Mouse (Mus musculus) liver, adult 2 months (tissue): ENCODE data around the gene Heatr5a. TPM values are rescaled to one million over a fixed set of nuclear protein-coding genes. Genes with fewer than 3 reads are reported as not detected.

Experiments used
- DNase-seq: peaks from one replicate; pipeline ENCODE4 v3.0.0-alpha.2; 2011; ENCODE audit warnings: low read depth, low spot score; ENCODE audit errors: extremely low read depth
- H3K27ac ChIP-seq: fragments of 200-500 bp; replicated peaks from 2 replicates; pipeline ENCODE4 v1.5.1; 2012; ENCODE audit warnings: low read depth, mild to moderate bottlenecking, control low read depth, inconsistent platforms, low read length; ENCODE audit not compliant: insufficient read depth
- H3K27me3 ChIP-seq: fragments of 200-500 bp; 2 replicates; pipeline ENCODE4 v1.6.1; 2012; ENCODE audit warnings: mild to moderate bottlenecking, moderate library complexity, low read length, inconsistent platforms; ENCODE audit not compliant: control insufficient read depth, insufficient read depth
- H3K36me3 ChIP-seq: fragments of 200-500 bp; 2 replicates; pipeline ENCODE4 v1.6.1; 2012; ENCODE audit warnings: low read length, inconsistent platforms; ENCODE audit not compliant: control insufficient read depth, insufficient read depth
- H3K4me1 ChIP-seq: fragments of 200-500 bp; 2 replicates; pipeline ENCODE4 v1.6.1; 2011; ENCODE audit warnings: low read length; ENCODE audit not compliant: control insufficient read depth, insufficient read depth
- H3K4me3 ChIP-seq: fragments of 200-500 bp; 2 replicates; pipeline ENCODE4 v1.5.1; 2011; ENCODE audit warnings: low read depth, mild to moderate bottlenecking, control low read depth, low read length, moderate library complexity; ENCODE audit not compliant: insufficient read depth
- H3K79me2 ChIP-seq: fragments of 200-500 bp; 2 replicates; pipeline ENCODE4 v1.6.1; 2012; ENCODE audit warnings: inconsistent platforms, mild to moderate bottlenecking, low read length, moderate library complexity; ENCODE audit not compliant: control insufficient read depth, insufficient read depth
- H3K9ac ChIP-seq: fragments of 200-500 bp; 2 replicates; pipeline ENCODE4 v1.6.1; 2012; ENCODE audit warnings: low read depth, mild to moderate bottlenecking, control low read depth, inconsistent platforms, low read length
- CTCF ChIP-seq: fragments of 200-500 bp; IDR thresholded peaks from 2 replicates; pipeline ENCODE4 v1.5.1; 2011; ENCODE audit warnings: low read depth, low read length, control low read depth
- POLR2A ChIP-seq: fragments of 200-500 bp; IDR thresholded peaks from 2 replicates; pipeline ENCODE4 v1.6.1; 2011; ENCODE audit warnings: low read length, control low read depth; ENCODE audit not compliant: insufficient read depth; ENCODE audit errors: extremely low read depth
- WGBS: fragments of 180-500 bp; shearing (Covaris S2); methylation state at CpG from one replicate; pipeline ENCODE4 v1.1.7; 2018; 5-methylcytosine and 5-hydroxymethylcytosine counted together
- polyA plus RNA-seq: library from polyadenylated mRNA; depleted of rRNA; stranded (reverse); fragments of >200 nt; gene quantifications from 2 replicates; pipeline ENCODE4 v1.2.3, GENCODE M21; 2012
- total RNA-seq: library from RNA; depleted of rRNA; stranded (reverse); fragments of >200 nt; gene quantifications from 2 replicates; pipeline ENCODE4 v1.2.3, GENCODE M21; 2014

The Heatr5a gene
- total and polyA plus RNA-seq, 2 experiments, result 8.1 to 9.1 TPM

DNA sequence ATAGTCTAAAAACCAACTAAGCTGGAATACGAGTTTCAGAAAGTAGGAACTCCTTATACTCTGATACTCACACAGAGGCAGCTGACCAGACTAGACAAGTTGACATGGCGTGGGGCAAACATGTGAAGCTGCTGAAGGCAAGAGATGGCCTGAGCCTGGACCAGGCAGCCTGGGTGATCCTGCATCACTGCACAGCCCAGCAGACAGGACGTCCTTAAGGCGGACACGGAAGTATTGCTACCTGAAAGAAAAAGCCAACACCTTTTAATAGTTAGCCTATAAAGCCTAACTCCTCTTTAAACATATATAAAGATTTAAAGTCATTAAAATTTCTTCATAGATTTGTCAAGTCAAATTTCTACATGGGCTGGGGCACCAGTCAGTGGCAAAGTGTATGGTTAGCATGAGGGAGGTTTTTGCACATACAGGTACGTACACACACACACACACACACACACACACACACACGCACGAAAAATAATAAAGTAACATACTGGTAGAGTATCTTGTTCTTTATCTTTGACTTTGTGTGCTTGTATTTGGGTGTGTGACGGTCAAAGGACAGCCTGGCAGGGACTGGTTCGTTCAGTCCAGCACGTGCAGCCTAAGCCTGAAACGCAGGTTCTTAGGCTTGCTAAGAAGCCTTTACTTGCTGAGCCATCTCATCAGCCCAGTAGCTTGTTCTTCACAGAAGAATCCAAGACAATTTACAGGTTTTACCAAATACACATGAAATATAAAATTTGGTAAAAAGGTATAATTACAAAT is 56.0 kb downstream of the Heatr5a start:
- Histone ChIP-seq H3K36me3 (peaks cover 22% of the 10 kb centered on the region), H3K27ac (no peak overlapping the region), H3K79me2 (no peaks in the 10 kb centered on the region), H3K4me3 (no peak overlapping the region), H3K9ac (no peak overlapping the region), H3K27me3 (no peaks in the 10 kb centered on the region), H3K4me1 (no peaks in the 10 kb centered on the region)
- WGBS, result 95% methylated on average over 12 of the region's 12 CpGs
- no peak for DNase-seq
- no peak for TF ChIP-seq CTCF

GRCm38 (mm10) chr12:51909202-51909601 is 61.9 kb downstream of the Heatr5a start:
- Histone ChIP-seq H3K4me3 (no peak overlapping the region), H3K79me2 (no peaks in the 10 kb centered on the region), H3K27ac (no peak overlapping the region), H3K36me3 (peaks cover 23% of the 10 kb centered on the region), H3K4me1 (no peaks in the 10 kb centered on the region), H3K27me3 (no peaks in the 10 kb centered on the region), H3K9ac (no peak overlapping the region)
- no peak for DNase-seq
- TF ChIP-seq POLR2A, result no peak
- TF ChIP-seq CTCF, result no peak
- WGBS, result 85% methylated on average over 5 of the region's 5 CpGs

DNA sequence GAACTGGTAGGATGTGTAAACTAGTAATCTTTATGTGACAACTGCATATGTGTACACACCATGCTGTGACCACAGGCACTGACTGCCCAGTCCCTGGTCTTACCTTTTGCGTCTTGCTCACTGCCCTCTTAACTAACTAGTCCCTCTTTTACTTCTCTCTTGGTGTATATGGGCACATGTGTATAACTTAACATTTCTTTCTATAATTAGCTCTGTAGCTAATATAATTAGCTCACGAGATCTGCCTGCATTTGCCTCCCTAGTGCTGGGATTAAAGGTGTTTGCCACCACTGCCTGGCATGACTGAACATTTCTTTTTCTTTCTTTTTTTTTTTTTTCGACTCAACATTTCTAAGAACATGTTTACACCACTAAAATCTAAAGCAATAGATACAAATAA is 63.6 kb downstream of the Heatr5a start:
- Histone ChIP-seq H3K4me3 (no peak overlapping the region), H3K36me3 (peaks cover 15% of the 10 kb centered on the region), H3K4me1 (no peaks in the 10 kb centered on the region), H3K27me3 (no peaks in the 10 kb centered on the region), H3K9ac (no peak overlapping the region), H3K79me2 (no peaks in the 10 kb centered on the region), H3K27ac (no peak overlapping the region)
- TF ChIP-seq CTCF (no peak), POLR2A (no peak)
- 84% methylated on average over 3 of the region's 3 CpGs for WGBS
- no peak for DNase-seq

- H3K27ac ChIP-seq, result no peak overlapping the region
- H3K4me1 ChIP-seq, result no peaks in the 10 kb centered on the region
- TF ChIP-seq CTCF (no peak), POLR2A (no peak)
- H3K9ac ChIP-seq, result no peak overlapping the region
- peaks cover 37% of the 10 kb centered on the region for H3K36me3 ChIP-seq
- no peaks in the 10 kb centered on the region for H3K27me3 ChIP-seq
- no peaks in the 10 kb centered on the region for H3K79me2 ChIP-seq
- no peak overlapping the region for H3K4me3 ChIP-seq
- 90% methylated on average over 7 of the region's 7 CpGs for WGBS
- DNase-seq, result no peak
Observed at GRCm38 (mm10) chr12:51900551-51900950, 70.6 kb downstream of the Heatr5a start.

DNA sequence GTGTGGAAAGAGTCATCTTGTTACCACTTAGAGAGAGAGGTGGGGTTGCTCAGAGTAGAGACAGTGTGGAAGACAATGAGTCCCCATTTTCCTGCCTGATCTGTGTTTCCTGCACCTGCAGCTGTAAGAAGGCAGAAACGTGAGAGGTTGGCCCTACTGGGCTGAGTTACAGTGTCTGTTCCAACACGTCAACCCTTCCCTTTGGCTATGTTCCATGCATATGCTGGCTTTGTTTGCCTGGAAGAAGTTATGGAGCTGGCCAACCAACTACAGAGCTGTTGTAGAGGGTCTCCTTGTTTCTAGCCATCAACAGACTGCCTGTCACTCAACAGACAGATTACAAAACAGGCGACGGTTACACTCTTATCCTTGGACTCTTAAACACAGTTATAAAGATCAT is 74.2 kb downstream of the Heatr5a start:
- peaks cover 39% of the 10 kb centered on the region for H3K36me3 ChIP-seq

GRCm38 (mm10) chr12:51888609-51889008 is 82.5 kb downstream of the Heatr5a start:
- TF ChIP-seq CTCF, result no peak
- TF ChIP-seq POLR2A, result no peak
- WGBS, result 93% methylated on average over 12 of the region's 12 CpGs
- H3K27me3 ChIP-seq, result no peaks in the 10 kb centered on the region
- H3K4me3 ChIP-seq, result no peak overlapping the region
- no peaks in the 10 kb centered on the region for H3K79me2 ChIP-seq
- no peak overlapping the region for H3K27ac ChIP-seq
- no peaks in the 10 kb centered on the region for H3K4me1 ChIP-seq
- peaks cover 13% of the 10 kb centered on the region; the same call in 1 of the 2 replicates for H3K36me3 ChIP-seq
- DNase-seq, result no peak
- no peak overlapping the region for H3K9ac ChIP-seq

More for the DNA sequence above, 74.2 kb downstream of the Heatr5a start:
- 83% methylated on average over 4 of the region's 4 CpGs for WGBS
- Histone ChIP-seq H3K4me3 (no peak overlapping the region), H3K27ac (no peak overlapping the region), H3K9ac (no peak overlapping the region), H3K27me3 (no peaks in the 10 kb centered on the region), H3K79me2 (no peaks in the 10 kb centered on the region), H3K4me1 (no peaks in the 10 kb centered on the region)
- TF ChIP-seq POLR2A (no peak), CTCF (no peak)
- no peak for DNase-seq
